16 mouse cellular contexts compared by ENCODE assay signal in the genomic region with DNA sequence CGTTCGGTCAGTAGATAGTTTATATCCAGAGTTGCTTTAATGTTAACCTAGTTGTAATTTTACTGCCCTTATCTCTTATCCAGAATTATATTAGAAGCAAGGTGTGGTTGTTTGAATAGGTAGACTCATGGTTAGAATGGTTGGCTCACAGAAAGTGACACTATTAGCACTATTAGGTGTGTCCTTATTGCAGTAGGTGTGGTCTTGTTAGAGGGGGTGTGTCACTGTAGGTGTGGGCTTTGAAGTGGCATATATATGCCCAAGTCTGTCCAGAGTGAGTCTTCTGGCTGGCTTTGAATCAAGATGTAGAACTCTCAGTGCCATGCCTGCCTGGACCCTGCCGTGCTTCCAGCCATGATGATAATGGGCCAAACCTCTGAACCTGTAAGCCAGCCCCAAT.
"Had no signal": no experiment of that assay in that cellular context is flagged by ENCODE, and none has a peak within 500 bp of the region (broad histone marks: within the 10 kb centered on the region; RNA-seq: fewer than 3 reads in every experiment).

No protein-coding gene starts in this region.

- H3K27me3 ChIP-seq: limb, embryonic 12.5 days; lung, embryonic 15.5 days; megakaryocyte, embryonic 14.5 days; midbrain, embryonic 12.5 days; neural tube, embryonic 13.5 days had no signal

- H3K9me3 ChIP-seq: limb, embryonic 12.5 days; lung, embryonic 15.5 days; megakaryocyte, embryonic 14.5 days; midbrain, embryonic 12.5 days; neural tube, embryonic 13.5 days had no signal

- ATAC-seq: midbrain, embryonic 16.5 days had no signal

- H3K4me1 ChIP-seq: megakaryocyte, embryonic 14.5 days; midbrain, embryonic 12.5 days; neural tube, embryonic 13.5 days had no signal

- H3K4me3 ChIP-seq: left cerebral cortex, adult 2 months; limb, embryonic 12.5 days; lung, embryonic 15.5 days; megakaryocyte, embryonic 14.5 days; midbrain, embryonic 12.5 days; neural tube, embryonic 13.5 days had no signal

- H3K9ac ChIP-seq: limb, embryonic 12.5 days; lung, embryonic 15.5 days; midbrain, embryonic 12.5 days; neural tube, embryonic 13.5 days had no signal

- DNase-seq: kidney, adult 11 months; kidney, adult 9 months; kidney, postnatal 4 days; lung, postnatal 14 days; retina, postnatal 1 day; thymus, adult 18-20 months; thymus, postnatal 14 days had no signal

- H3K4me2 ChIP-seq: limb, embryonic 12.5 days; lung, embryonic 15.5 days; midbrain, embryonic 12.5 days; neural tube, embryonic 13.5 days had no signal

- H3K27ac ChIP-seq: kidney, postnatal 0 days; left cerebral cortex, adult 2 months; limb, embryonic 12.5 days; lung, embryonic 15.5 days; macrophage; midbrain, embryonic 12.5 days; neural tube, embryonic 13.5 days had no signal
